Mouse (Mus musculus) large intestine, adult 2 months (tissue): Measurements from ENCODE around the gene Fxr2. TPM values are rescaled to one million over a fixed set of nuclear protein-coding genes. Genes with fewer than 3 reads are reported as not detected.
"Not testable (repeated sequence)": the region's sequence is repeated elsewhere in the genome, so short reads cannot be mapped to it uniquely, and the experiment has no call there.

Source experiments
- DNase-seq: peaks from one replicate; pipeline ENCODE4 v3.0.0-alpha.2; 2012; ENCODE audit warnings: low read depth, low spot score
- WGBS: fragments of 180-500 bp; shearing (Covaris S2); methylation state at CpG from one replicate; pipeline ENCODE4 v1.1.7; 2018; 5-methylcytosine and 5-hydroxymethylcytosine counted together
- polyA plus RNA-seq: library from polyadenylated mRNA; depleted of rRNA; stranded (reverse); fragments of >200 nt; gene quantifications from 2 replicates; pipeline ENCODE4 v1.2.3, GENCODE M21; 2012; rRNA removed

The Fxr2 gene
- polyA plus RNA-seq, 1 experiment: 29.6 TPM

- 77% methylated on average over 5 of the region's 5 CpGs for WGBS
- no peak for DNase-seq
These were observed 65.8 kb downstream of the Fxr2 start for GRCm38 (mm10) chr11:69698574-69698973.

- WGBS: 50% methylated on average over 1 of the region's 1 CpGs
- no peak for DNase-seq
These were observed 66.8 kb downstream of the Fxr2 start for GRCm38 (mm10) chr11:69699595-69699994.

GRCm38 (mm10) chr11:69702886-69703285 lies 70.1 kb downstream of the Fxr2 start:
- WGBS: 95% methylated on average over 10 of the region's 10 CpGs
- DNase-seq: not testable (repeated sequence)

Other genes starting within 250 kb of the Fxr2 start
- 164 and 180 TPM in 2 replicates for gene Naa38, start 237.5 kb upstream of the Fxr2 start, polyA plus RNA-seq
- 6.1 and 14.5 TPM in 2 replicates for gene Cyb5d1, start 237.4 kb upstream of the Fxr2 start, polyA plus RNA-seq
- gene Tmem88, start 234.8 kb upstream of the Fxr2 start, polyA plus RNA-seq: 10.5 and 11.0 TPM in 2 replicates
- gene Kdm6b, start 219.3 kb upstream of the Fxr2 start, polyA plus RNA-seq: 7.5 and 11.2 TPM in 2 replicates
- 0.12 and 0.29 TPM in 2 replicates for gene Dnah2, start 83.9 kb upstream of the Fxr2 start, polyA plus RNA-seq
- 1.1 and 2.1 TPM in 2 replicates for gene Efnb3, start 72.8 kb upstream of the Fxr2 start, polyA plus RNA-seq
- 24.8 and 28.7 TPM in 2 replicates for gene Wrap53, start 52.7 kb upstream of the Fxr2 start, polyA plus RNA-seq
- gene Trp53, start 52.6 kb upstream of the Fxr2 start, polyA plus RNA-seq: 80.8 and 93.2 TPM in 2 replicates
- 4.1 and 5.6 TPM in 2 replicates for gene Atp1b2, start 27.0 kb upstream of the Fxr2 start, polyA plus RNA-seq
- not detected in 2 replicates for gene Shbg, start 15.1 kb upstream of the Fxr2 start, polyA plus RNA-seq
- gene Sat2, start 11.0 kb upstream of the Fxr2 start, polyA plus RNA-seq: 1.9 and 2.7 TPM in 2 replicates
- gene Sox15, start 22.3 kb downstream of the Fxr2 start, polyA plus RNA-seq: 0.18 TPM in 1 of 2 replicates, not detected in the other
- gene Mpdu1, start 29.7 kb downstream of the Fxr2 start, polyA plus RNA-seq: 147 and 171 TPM in 2 replicates
- 20.2 and 20.6 TPM in 2 replicates for gene Cd68, start 33.2 kb downstream of the Fxr2 start, polyA plus RNA-seq
- gene Eif4a1, start 39.4 kb downstream of the Fxr2 start, polyA plus RNA-seq: 354 and 356 TPM in 2 replicates
- gene Senp3, start 49.1 kb downstream of the Fxr2 start, polyA plus RNA-seq: 43.4 and 55.1 TPM in 2 replicates
- gene Tnfsf13, start 52.8 kb downstream of the Fxr2 start, polyA plus RNA-seq: 14.4 and 16.2 TPM in 2 replicates
- 13.1 and 13.8 TPM in 2 replicates for gene Tnfsf12, start 62.9 kb downstream of the Fxr2 start, polyA plus RNA-seq
- gene Tnfsfm13, start 63.1 kb downstream of the Fxr2 start, polyA plus RNA-seq: 2.3 and 2.8 TPM in 2 replicates
- 17.5 and 33.3 TPM in 2 replicates for gene Polr2a, start 125.6 kb downstream of the Fxr2 start, polyA plus RNA-seq
- 0.07 TPM in 1 of 2 replicates, not detected in the other for gene Slc35g3, start 129.0 kb downstream of the Fxr2 start, polyA plus RNA-seq
- 7.5 and 10.7 TPM in 2 replicates for gene Zbtb4, start 132.9 kb downstream of the Fxr2 start, polyA plus RNA-seq
- gene Chrnb1, start 163.0 kb downstream of the Fxr2 start, polyA plus RNA-seq: 7.3 and 10.3 TPM in 2 replicates
- gene Fgf11, start 168.9 kb downstream of the Fxr2 start, polyA plus RNA-seq: 2.8 and 4.4 TPM in 2 replicates
- gene Tmem102, start 172.6 kb downstream of the Fxr2 start, polyA plus RNA-seq: 38.7 and 39.1 TPM in 2 replicates
- not detected in 2 replicates for gene Gm39566, start 182.3 kb downstream of the Fxr2 start, polyA plus RNA-seq
- gene Spem2, start 185.5 kb downstream of the Fxr2 start, polyA plus RNA-seq: not detected in 2 replicates
- gene Spem1, start 189.2 kb downstream of the Fxr2 start, polyA plus RNA-seq: 0.12 TPM in 1 of 2 replicates, not detected in the other
- 5.1 and 7.0 TPM in 2 replicates for gene Nlgn2, start 204.8 kb downstream of the Fxr2 start, polyA plus RNA-seq
- 194 and 208 TPM in 2 replicates for gene Tmem256, start 205.5 kb downstream of the Fxr2 start, polyA plus RNA-seq
- gene Plscr3, start 213.4 kb downstream of the Fxr2 start, polyA plus RNA-seq: 31.6 and 36.1 TPM in 2 replicates
- 28.8 and 34.4 TPM in 2 replicates for gene Tnk1, start 225.7 kb downstream of the Fxr2 start, polyA plus RNA-seq
- not detected in 2 replicates for gene Tmem95, start 245.0 kb downstream of the Fxr2 start, polyA plus RNA-seq
- gene Kctd11, start 248.4 kb downstream of the Fxr2 start, polyA plus RNA-seq: 1.8 and 3.0 TPM in 2 replicates